Mouse (Mus musculus) liver, embryonic 14.5 days (tissue): ENCODE measurements around the gene Slc45a3.

ENCODE experiments used
- CTCF ChIP-seq: IDR thresholded peaks from 2 replicates; pipeline ENCODE4 v1.5.1; 2016; ENCODE audit warnings: antibody characterized with exemption, low read depth, control low read depth
- EP300 ChIP-seq: IDR thresholded peaks from 2 replicates; pipeline ENCODE4 v1.6.1; 2016; ENCODE audit warnings: antibody characterized with exemption, low read depth

DNA sequence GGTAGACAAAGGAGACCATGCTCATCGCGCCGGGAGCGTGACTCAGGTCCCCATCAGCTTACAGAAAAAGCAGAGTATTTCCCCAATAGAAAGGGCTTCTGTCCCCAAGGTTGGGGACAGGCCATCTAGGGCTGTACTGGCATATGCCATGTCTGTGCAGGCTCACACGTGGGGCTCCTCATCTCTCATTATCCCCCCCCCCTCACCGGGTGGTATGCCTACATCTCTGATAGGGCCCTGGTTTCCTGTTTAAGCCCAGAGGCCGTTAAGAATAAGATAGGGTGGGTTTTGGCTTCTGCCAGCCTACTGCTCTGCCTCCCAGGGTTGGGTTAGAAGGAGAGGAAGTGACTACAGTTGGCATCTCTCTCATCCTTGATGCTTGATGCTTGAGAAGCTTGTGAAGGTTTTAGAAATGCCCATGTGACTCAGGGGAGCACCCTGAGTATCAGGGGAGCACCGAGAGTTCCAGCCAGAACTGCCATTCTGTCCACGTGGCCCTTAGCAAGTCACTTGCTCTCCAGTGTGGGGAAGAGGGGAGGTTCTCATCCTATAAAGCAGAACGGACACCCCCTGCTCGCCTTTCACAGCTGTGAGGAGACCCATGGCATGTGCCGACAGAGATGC lies 8.4 kb upstream of the Slc45a3 start:
- no peak for TF ChIP-seq CTCF
- TF ChIP-seq EP300, result no peak
